Mouse (Mus musculus) CH12.LX (cell line): ENCODE results near the gene Mrpl20. TPM values are rescaled to one million over a fixed set of nuclear protein-coding genes. Genes with fewer than 3 reads are reported as not detected.

Experiments used
- DNase-seq: peaks from one replicate; pipeline ENCODE4 v3.0.0-alpha.2; 2013; ENCODE audit errors: extremely low read depth
- H3K27ac ChIP-seq: 2 replicates; pipeline ENCODE4 v1.5.1; 2012; ENCODE audit warnings: low read depth, mild to moderate bottlenecking, control low read depth, moderate library complexity; ENCODE audit not compliant: insufficient read depth
- H3K27me3 ChIP-seq: replicated peaks from 2 replicates; pipeline ENCODE3; 2012; ENCODE audit warnings: inconsistent platforms
- H3K36me3 ChIP-seq, 2 experiments: replicated peaks in 1 of 2; 2 replicates each; pipeline versions ENCODE3 to v1.6.1; 2012; ENCODE audit warnings: inconsistent platforms in 1 of 2, low read length in 1 of 2, mild to moderate bottlenecking in 1 of 2, mixed read lengths in 1 of 2, moderate library complexity in 1 of 2; ENCODE audit not compliant: control insufficient read depth in 1 of 2, insufficient read depth in 1 of 2
- H3K4me1 ChIP-seq, 2 experiments: 2 replicates each; pipeline ENCODE4 v1.6.1; 2012; ENCODE audit warnings: inconsistent platforms in 1 of 2, moderate library complexity in 1 of 2; ENCODE audit not compliant: insufficient read depth in 2 of 2, control insufficient read depth in 1 of 2
- H3K4me2 ChIP-seq: 2 replicates; pipeline ENCODE4 v1.6.1; 2012; ENCODE audit warnings: low read depth, mild to moderate bottlenecking, control low read depth; ENCODE audit not compliant: poor library complexity, insufficient read depth, severe bottlenecking
- H3K4me3 ChIP-seq, 3 experiments: fragments of 150-350 bp in 1 of 3; sonication (generic) in 1 of 3; replicated peaks in 1 of 3; 2 replicates each; pipeline versions ENCODE3 to v1.5.1; 2011 to 2012; ENCODE audit warnings: low read depth in 2 of 3, low read length in 2 of 3, mild to moderate bottlenecking in 2 of 3, moderate library complexity in 2 of 3, control low read depth in 1 of 3, improper control_type of control experiment in 1 of 3, inconsistent platforms in 1 of 3, mixed read lengths in 1 of 3; ENCODE audit not compliant: poor library complexity in 1 of 3
- H3K79me2 ChIP-seq: replicated peaks from 2 replicates; pipeline ENCODE4 v1.6.1; 2012; ENCODE audit warnings: mild to moderate bottlenecking, moderate library complexity; ENCODE audit not compliant: control insufficient read depth, poor library complexity, insufficient read depth, severe bottlenecking; ENCODE audit errors: extremely low read depth
- H3K9ac ChIP-seq: 2 replicates; pipeline ENCODE4 v1.6.1; 2012; ENCODE audit warnings: low read depth, mild to moderate bottlenecking, control low read depth, moderate library complexity; ENCODE audit not compliant: insufficient read depth
- H3K9me3 ChIP-seq: replicated peaks from 2 replicates; pipeline ENCODE3; 2012; ENCODE audit warnings: low read length, inconsistent platforms, mixed read lengths
- BHLHE40 ChIP-seq: IDR thresholded peaks from 2 replicates; pipeline ENCODE4 v1.6.1; 2011; ENCODE audit warnings: mild to moderate bottlenecking, low read depth, low read length, improper control_type of control experiment
- CHD1 ChIP-seq: IDR thresholded peaks from 2 replicates; pipeline ENCODE4 v1.6.1; 2012; ENCODE audit warnings: low read depth, low read length, improper control_type of control experiment, inconsistent platforms
- CHD2 ChIP-seq: IDR thresholded peaks from 2 replicates; pipeline ENCODE4 v1.6.1; 2011; ENCODE audit warnings: low read length, improper control_type of control experiment
- CTCF ChIP-seq, 2 experiments: IDR thresholded peaks in 1 of 2; conservative IDR thresholded peaks in 1 of 2; 2 replicates each; pipeline ENCODE4 v1.5.1; 2011 to 2012; ENCODE audit warnings: low read depth in 2 of 2, low read length in 2 of 2, improper control_type of control experiment in 1 of 2, inconsistent platforms in 1 of 2, mild to moderate bottlenecking in 1 of 2, moderate library complexity in 1 of 2
- E2F4 ChIP-seq: IDR thresholded peaks from 2 replicates; pipeline ENCODE4 v1.6.1; 2011; ENCODE audit warnings: low read depth, low read length, improper control_type of control experiment; ENCODE audit not compliant: insufficient replicate concordance
- ELF1 ChIP-seq: IDR thresholded peaks from 2 replicates; pipeline ENCODE4 v1.6.1; 2014; ENCODE audit warnings: low read depth, mild to moderate bottlenecking, inconsistent platforms, low read length, improper control_type of control experiment
- EP300 ChIP-seq: IDR thresholded peaks from 2 replicates; pipeline ENCODE4 v1.6.1; 2011; ENCODE audit warnings: low read length, improper control_type of control experiment
- ETS1 ChIP-seq: conservative IDR thresholded peaks from 2 replicates; pipeline ENCODE4 v1.6.1; 2012; ENCODE audit warnings: low read depth, mild to moderate bottlenecking, inconsistent platforms, low read length, improper control_type of control experiment, moderate library complexity
- GABPA ChIP-seq: IDR thresholded peaks from 2 replicates; pipeline ENCODE4 v1.6.1; 2012; ENCODE audit warnings: low read depth, low read length, improper control_type of control experiment, inconsistent platforms; ENCODE audit not compliant: insufficient replicate concordance
- HCFC1 ChIP-seq: IDR thresholded peaks from 2 replicates; pipeline ENCODE4 v1.6.1; 2012; ENCODE audit warnings: low read depth, mild to moderate bottlenecking, inconsistent platforms, low read length, improper control_type of control experiment
- IRF4 ChIP-seq: IDR thresholded peaks from 2 replicates; pipeline ENCODE4 v1.6.1; 2014; ENCODE audit warnings: low read depth, mild to moderate bottlenecking, inconsistent platforms, low read length, improper control_type of control experiment
- JUN ChIP-seq: IDR thresholded peaks from 2 replicates; pipeline ENCODE4 v1.6.1; 2011; ENCODE audit warnings: low read depth, mild to moderate bottlenecking, low read length, improper control_type of control experiment, moderate library complexity; ENCODE audit not compliant: insufficient read depth
- JUND ChIP-seq: conservative IDR thresholded peaks from 2 replicates; pipeline ENCODE4 v1.6.1; 2011; ENCODE audit warnings: low read depth, low read length, improper control_type of control experiment
- KAT2A ChIP-seq: IDR thresholded peaks from 2 replicates; pipeline ENCODE4 v1.6.1; 2012; ENCODE audit warnings: low read length, improper control_type of control experiment, inconsistent platforms; ENCODE audit not compliant: insufficient replicate concordance
- MAFK ChIP-seq: IDR thresholded peaks from 2 replicates; pipeline ENCODE4 v1.6.1; 2011; ENCODE audit warnings: low read length, improper control_type of control experiment; ENCODE audit not compliant: insufficient replicate concordance
- MAX ChIP-seq: IDR thresholded peaks from 2 replicates; pipeline ENCODE4 v1.6.1; 2011; ENCODE audit warnings: low read length, improper control_type of control experiment
- MAZ ChIP-seq: IDR thresholded peaks from 2 replicates; pipeline ENCODE4 v1.6.1; 2012; ENCODE audit warnings: low read depth, mild to moderate bottlenecking, inconsistent platforms, low read length, improper control_type of control experiment, moderate library complexity
- MEF2A ChIP-seq: IDR thresholded peaks from 2 replicates; pipeline ENCODE4 v1.6.1; 2014; ENCODE audit warnings: low read depth, mild to moderate bottlenecking, inconsistent platforms, low read length, improper control_type of control experiment, borderline replicate concordance
- MXI1 ChIP-seq: IDR thresholded peaks from 2 replicates; pipeline ENCODE4 v1.6.1; 2011; ENCODE audit warnings: mild to moderate bottlenecking, low read depth, low read length, improper control_type of control experiment
- MYC ChIP-seq: IDR thresholded peaks from 2 replicates; pipeline ENCODE4 v1.6.1; 2011; ENCODE audit warnings: low read depth, mild to moderate bottlenecking, improper control_type of control experiment, low read length
- NELFE ChIP-seq: IDR thresholded peaks from 2 replicates; pipeline ENCODE4 v1.6.1; 2011; ENCODE audit warnings: low read depth, low read length, improper control_type of control experiment
- NRF1 ChIP-seq: IDR thresholded peaks from 2 replicates; pipeline ENCODE4 v1.6.1; 2014; ENCODE audit warnings: low read depth, mild to moderate bottlenecking, inconsistent platforms, low read length, improper control_type of control experiment, moderate library complexity
- PAX5 ChIP-seq: IDR thresholded peaks from 2 replicates; pipeline ENCODE4 v1.6.1; 2012; ENCODE audit warnings: low read length, inconsistent platforms, mixed read lengths
- POLR2A ChIP-seq: IDR thresholded peaks from 2 replicates; pipeline ENCODE4 v1.6.1; 2011; ENCODE audit warnings: low read depth, mild to moderate bottlenecking, improper control_type of control experiment, low read length
- POLR2AphosphoS2 ChIP-seq: IDR thresholded peaks from 2 replicates; pipeline ENCODE4 v1.6.1; 2011; ENCODE audit warnings: low read depth, low read length, improper control_type of control experiment
- RAD21 ChIP-seq: IDR thresholded peaks from 2 replicates; pipeline ENCODE4 v1.6.1; 2011; ENCODE audit warnings: low read depth, mild to moderate bottlenecking, low read length, improper control_type of control experiment, moderate library complexity
- RCOR1 ChIP-seq: conservative IDR thresholded peaks from 2 replicates; pipeline ENCODE4 v1.6.1; 2012; ENCODE audit warnings: low read depth, mild to moderate bottlenecking, inconsistent platforms, low read length, improper control_type of control experiment
- SIN3A ChIP-seq: IDR thresholded peaks from 2 replicates; pipeline ENCODE4 v1.6.1; 2012; ENCODE audit warnings: low read length, improper control_type of control experiment, inconsistent platforms
- SMC3 ChIP-seq: IDR thresholded peaks from 2 replicates; pipeline ENCODE4 v1.6.1; 2011; ENCODE audit warnings: low read depth, low read length, improper control_type of control experiment
- TBP ChIP-seq: conservative IDR thresholded peaks from 2 replicates; pipeline ENCODE4 v1.6.1; 2011; ENCODE audit warnings: low read depth, low read length, improper control_type of control experiment
- TCF12 ChIP-seq: IDR thresholded peaks from 2 replicates; pipeline ENCODE4 v1.6.1; 2014; ENCODE audit warnings: low read depth, mild to moderate bottlenecking, inconsistent platforms, low read length, improper control_type of control experiment
- UBTF ChIP-seq: IDR thresholded peaks from 2 replicates; pipeline ENCODE4 v1.6.1; 2012; ENCODE audit warnings: low read depth, mild to moderate bottlenecking, inconsistent platforms, low read length, improper control_type of control experiment, moderate library complexity
- USF1 ChIP-seq: IDR thresholded peaks from 2 replicates; pipeline ENCODE4 v1.6.1; 2014; ENCODE audit warnings: low read depth, mild to moderate bottlenecking, inconsistent platforms, low read length, improper control_type of control experiment
- USF2 ChIP-seq: conservative IDR thresholded peaks from 2 replicates; pipeline ENCODE4 v1.6.1; 2011; ENCODE audit warnings: low read depth, low read length, improper control_type of control experiment
- ZC3H11A ChIP-seq: IDR thresholded peaks from 2 replicates; pipeline ENCODE4 v1.6.1; 2012; ENCODE audit warnings: low read depth, mild to moderate bottlenecking, inconsistent platforms, low read length, improper control_type of control experiment
- ZKSCAN1 ChIP-seq: IDR thresholded peaks from 2 replicates; pipeline ENCODE4 v1.6.1; 2012; ENCODE audit warnings: low read depth, inconsistent platforms, low read length, improper control_type of control experiment, borderline replicate concordance
- ZMIZ1 ChIP-seq: IDR thresholded peaks from 2 replicates; pipeline ENCODE4 v1.6.1; 2012; ENCODE audit warnings: low read depth, mild to moderate bottlenecking, inconsistent platforms, low read length, improper control_type of control experiment
- ZNF384 ChIP-seq: IDR thresholded peaks from 2 replicates; pipeline ENCODE4 v1.6.1; 2012; ENCODE audit warnings: low read depth, low read length, improper control_type of control experiment, inconsistent platforms
- dilution Hi-C: fragments of 300-500 bp; cut with MboI; formaldehyde crosslinking; loops from 2 replicates; pipeline ENCODE4 v1.14.3; 2020; ENCODE audit warnings: low sequenced_read_pairs; ENCODE audit not compliant: extremely low pct_unique_long_range_greater_than_20kb, extremely low pct_ligation_motif_present
- in situ Hi-C: fragments of 300-500 bp; cut with MboI; formaldehyde crosslinking; loops from 3 replicates; pipeline ENCODE4 v1.14.3; 2019; ENCODE audit warnings: low sequenced_read_pairs, low pct_ligation_motif_present, low pct_unique_long_range_greater_than_20kb, mixed read lengths
- polyA plus RNA-seq: library from polyadenylated mRNA; unstranded; fragments of >175 nt; gene quantifications from 2 replicates; pipeline ENCODE4 v1.2.1, GENCODE M21; 2012; ENCODE audit warnings: low read depth; ENCODE audit not compliant: insufficient read length
- total RNA-seq, 2 experiments: library from RNA; depleted of rRNA; stranded (reverse); fragments of 300-350 nt in 1 of 2; fragments of >200 nt in 1 of 2; gene quantifications; 2 replicates each; pipeline ENCODE4 v1.2.3; 2012 to 2014

Gene Mrpl20
- total and polyA plus RNA-seq, 3 experiments, result 146 to 230 (median 193) TPM

DNA sequence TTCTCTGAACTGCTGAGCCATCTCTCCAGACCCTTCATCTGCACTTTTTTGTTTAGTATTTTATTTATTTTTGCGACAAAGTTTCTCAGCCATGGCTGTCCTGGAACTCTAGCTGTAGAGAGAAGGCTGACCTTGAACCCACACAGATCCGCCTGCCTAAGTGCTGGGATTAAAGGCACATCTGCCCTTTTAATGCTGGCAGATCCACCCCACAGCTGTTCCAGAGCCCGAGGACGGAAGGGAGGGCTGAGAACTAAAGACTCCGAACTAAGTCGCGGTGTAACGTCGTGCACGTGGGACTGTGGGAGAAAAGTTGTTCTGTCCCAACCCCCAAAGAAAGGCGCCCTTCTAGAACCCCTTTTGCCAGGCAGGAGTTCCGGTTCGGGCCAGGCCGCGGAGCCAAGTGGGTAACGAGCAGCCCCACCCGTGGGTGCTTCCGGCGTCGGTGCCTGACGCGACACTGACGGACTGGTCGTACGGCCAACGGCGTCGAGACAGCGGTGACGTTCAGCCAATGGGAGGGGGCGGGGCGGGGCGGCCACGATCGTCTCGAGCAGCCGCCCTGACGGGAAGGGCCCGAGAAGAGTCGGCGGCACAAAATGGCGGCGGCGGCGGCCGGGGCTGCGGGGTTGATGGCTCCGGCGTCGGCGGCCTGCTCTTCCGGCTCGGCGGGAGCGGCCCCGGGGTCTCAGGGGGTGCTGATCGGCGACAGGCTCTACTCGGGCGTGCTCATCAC, 9.4 kb downstream of the Mrpl20 start, which contains the start of gene Ccnl2:
Gene Ccnl2 (plus strand): TSS at position 561 of the 736 bp plus-strand sequence.
- Histone ChIP-seq H3K9me3 (no peaks in the 10 kb centered on the region), H3K27me3 (no peaks in the 10 kb centered on the region), H3K79me2 (peaks cover 39% of the 10 kb centered on the region), H3K36me3 (peaks cover 70 to 75% of the 10 kb centered on the region in 2 experiments), H3K4me3 (peak within 1 kb of the TSS; percentile 82 to 100 (median 98)), H3K27ac (peak within 1 kb of the TSS; percentile 70), H3K4me1 (peaks cover 6 to 28% of the 10 kb centered on the region in 2 experiments), H3K9ac (peak within 1 kb of the TSS; percentile 99), H3K4me2 (peak within 1 kb of the TSS; percentile 98)
- in situ Hi-C loops (no loop called here), dilution Hi-C loops (no loop called here)
- TF ChIP-seq SMC3 (no peak), ZKSCAN1 (no peak), HCFC1 (peak; percentile 84), MEF2A (no peak; the same call in 1 of the 2 replicates), UBTF (no peak; the same call in 1 of the 2 replicates), ZC3H11A (no peak), SIN3A (peak; percentile 62), MAFK (no peak), RAD21 (no peak), ZNF384 (no peak), NRF1 (peak; percentile 69), MAZ (peak; percentile 91), ZMIZ1 (peak; percentile 84; the same call in 1 of the 2 replicates), GABPA (no peak), JUN (no peak), E2F4 (no peak), RCOR1 (no peak), CHD2 (peak; percentile 92), POLR2AphosphoS2 (peak; percentile 88; the same call in 1 of the 2 replicates), MAX (peak; percentile 95), NELFE (peak; percentile 66), TBP (peak; percentile 69; the same call in 1 of the 2 replicates), EP300 (no peak), USF1 (no peak), ETS1 (0 out of 2 replicates have a peak, but pooled peaks have one; percentile 14), USF2 (no peak), JUND (no peak), BHLHE40 (peak; percentile 79), PAX5 (no peak), KAT2A (peak; percentile 78; the same call in 1 of the 2 replicates), CTCF (conservative IDR thresholded peaks at IDR 0.05 in 1 of 2, IDR thresholded peaks at IDR 0.05 in 1 of 2; ENCODE audit: low read depth in 2 of 2, low read length in 2 of 2) (no peak), IRF4 (0 out of 2 replicates have a peak, but pooled peaks have one; percentile 9), CHD1 (no peak), POLR2A (peak; percentile 85), MYC (peak; percentile 98), TCF12 (peak; percentile 83; the same call in 1 of the 2 replicates), ELF1 (peak; percentile 95), MXI1 (peak; percentile 95)
- DNase-seq, result peak; percentile 97
